Mouse (Mus musculus) spleen, adult 12 weeks (tissue): ENCODE data around the gene Wdr47.
"Not testable (repeated sequence)": the region's sequence is repeated elsewhere in the genome, so short reads cannot be mapped to it uniquely, and the experiment has no call there.

Experiments used
- DNase-seq: peaks from one replicate; pipeline ENCODE4 v3.0.0; 2022; ENCODE audit warnings: low spot score

Gene Wdr47

GRCm38 (mm10) chr3:108590786-108591529 lies at the start of gene Wdr47:
TSS of gene Wdr47 (plus strand) at chr3:108591279.
- peak; percentile 95 for DNase-seq

- no peak for DNase-seq
Observed at GRCm38 (mm10) chr3:108542299-108542698, 48.8 kb upstream of the Wdr47 start.

- DNase-seq, result no peak
Observed at GRCm38 (mm10) chr3:108554111-108554561, 36.9 kb upstream of the Wdr47 start.

- DNase-seq, result peak; percentile 85
Observed at GRCm38 (mm10) chr3:108554587-108555312, 36.3 kb upstream of the Wdr47 start.

- no peak for DNase-seq
Observed at GRCm38 (mm10) chr3:108557888-108558287, 33.2 kb upstream of the Wdr47 start.

GRCm38 (mm10) chr3:108562133-108562730 lies 28.8 kb upstream of the Wdr47 start, which contains the start of gene Tmem167b:
TSS of gene Tmem167b (minus strand) at chr3:108562466.
- DNase-seq, result peak; percentile 96

- no peak for DNase-seq
Observed at GRCm38 (mm10) chr3:108562777-108563271, 28.3 kb upstream of the Wdr47 start.

- peak; percentile 70 for DNase-seq
Observed at GRCm38 (mm10) chr3:108563309-108563708, 27.8 kb upstream of the Wdr47 start.

GRCm38 (mm10) chr3:108567990-108568877 lies 22.8 kb upstream of the Wdr47 start:
- no peak for DNase-seq

GRCm38 (mm10) chr3:108569636-108570035 lies 21.4 kb upstream of the Wdr47 start:
- not testable (repeated sequence) for DNase-seq

GRCm38 (mm10) chr3:108570813-108571212 lies 20.3 kb upstream of the Wdr47 start:
- DNase-seq, result no peak

GRCm38 (mm10) chr3:108571443-108572294 lies 19.4 kb upstream of the Wdr47 start, which contains the start of gene Taf13:
TSS of gene Taf13 (plus strand) at chr3:108571698.
- DNase-seq, result peak; percentile 92

GRCm38 (mm10) chr3:108572309-108573010 lies 18.6 kb upstream of the Wdr47 start:
- DNase-seq, result no peak

GRCm38 (mm10) chr3:108574018-108574417 lies 17.1 kb upstream of the Wdr47 start:
- DNase-seq, result no peak

GRCm38 (mm10) chr3:108584580-108584979 lies 6.5 kb upstream of the Wdr47 start:
- no peak for DNase-seq

- no peak for DNase-seq
Observed at GRCm38 (mm10) chr3:108588446-108588845, 2.6 kb upstream of the Wdr47 start.

GRCm38 (mm10) chr3:108591530-108592522 lies 747 bp downstream of the Wdr47 start:
- DNase-seq, result no peak

GRCm38 (mm10) chr3:108608906-108609305 lies 17.8 kb downstream of the Wdr47 start:
- DNase-seq, result no peak

- DNase-seq, result no peak
Observed at GRCm38 (mm10) chr3:108634761-108635160, 43.7 kb downstream of the Wdr47 start.
